Mouse (Mus musculus) kidney, embryonic 14.5 days (tissue): Measurements from ENCODE around the gene Mogs. TPM values are rescaled to one million over a fixed set of nuclear protein-coding genes. Genes with fewer than 3 reads are reported as not detected.
A peak's percentile ranks its signal among the peaks of the same experiment; 100 is the strongest.
"Not testable (repeated sequence)": the region's sequence is repeated elsewhere in the genome, so short reads cannot be mapped to it uniquely, and the experiment has no call there.

ENCODE experiments used
- ATAC-seq: fragments of 200-750 bp; cut with Nextera tagmentation; 2 replicates; pipeline ENCODE4 v1.8.0; 2017; ENCODE audit warnings: moderate number of reproducible peaks, mild to moderate bottlenecking, moderate TSS enrichment, moderate library complexity; ENCODE audit not compliant: low FRiP score, low TSS enrichment
- H3K27ac ChIP-seq: fragments of 300-500 bp; sonication (generic); 2 replicates; pipeline ENCODE4 v1.5.1; 2014; ENCODE audit warnings: low read depth, mild to moderate bottlenecking, low read length, moderate library complexity, mixed read lengths
- H3K27me3 ChIP-seq: fragments of 300-500 bp; sonication (generic); 2 replicates; pipeline ENCODE4 v1.6.1; 2014; ENCODE audit warnings: mild to moderate bottlenecking, low read length; ENCODE audit not compliant: control insufficient read depth, insufficient read depth
- H3K36me3 ChIP-seq: fragments of 300-500 bp; sonication (generic); 2 replicates; pipeline ENCODE4 v1.6.1; 2014; ENCODE audit warnings: low read length, mixed read lengths; ENCODE audit not compliant: control insufficient read depth, insufficient read depth
- H3K4me1 ChIP-seq: fragments of 300-500 bp; sonication (generic); 2 replicates; pipeline ENCODE4 v1.6.1; 2014; ENCODE audit warnings: low read length, mixed read lengths; ENCODE audit not compliant: control insufficient read depth, insufficient read depth
- H3K4me2 ChIP-seq: fragments of 300-500 bp; sonication (generic); replicated peaks from 2 replicates; pipeline ENCODE4 v1.6.1; 2014; ENCODE audit warnings: low read depth, mild to moderate bottlenecking, low read length
- H3K4me3 ChIP-seq: fragments of 300-500 bp; sonication (generic); 2 replicates; pipeline ENCODE4 v1.5.1; 2014; ENCODE audit warnings: mild to moderate bottlenecking, low read length
- H3K9ac ChIP-seq: fragments of 300-500 bp; sonication (generic); 2 replicates; pipeline ENCODE4 v1.6.1; 2014; ENCODE audit warnings: low read depth, mild to moderate bottlenecking, low read length, moderate library complexity
- H3K9me3 ChIP-seq: fragments of 300-500 bp; sonication (generic); 2 replicates; pipeline ENCODE4 v1.6.1; 2016; ENCODE audit warnings: low read length; ENCODE audit not compliant: control insufficient read depth
- WGBS: fragments of 180-500 bp; shearing (Covaris S2); extraction: QIAGEN DNeasy Blood & Tissue Kit; methylation state at CpG from one replicate; pipeline ENCODE4 v1.1.7; 2014; 5-methylcytosine and 5-hydroxymethylcytosine counted together
- polyA plus RNA-seq: library from polyadenylated mRNA; unstranded; fragments of >200 nt; fragmentation: Nextera tagmentation; extraction: Ambion mirVana; gene quantifications from 2 replicates; pipeline ENCODE4 v1.2.1, GENCODE M21; 2014

Mogs gene
- polyA plus RNA-seq, 1 experiment from 2014 or later: 57.4 TPM

DNA sequence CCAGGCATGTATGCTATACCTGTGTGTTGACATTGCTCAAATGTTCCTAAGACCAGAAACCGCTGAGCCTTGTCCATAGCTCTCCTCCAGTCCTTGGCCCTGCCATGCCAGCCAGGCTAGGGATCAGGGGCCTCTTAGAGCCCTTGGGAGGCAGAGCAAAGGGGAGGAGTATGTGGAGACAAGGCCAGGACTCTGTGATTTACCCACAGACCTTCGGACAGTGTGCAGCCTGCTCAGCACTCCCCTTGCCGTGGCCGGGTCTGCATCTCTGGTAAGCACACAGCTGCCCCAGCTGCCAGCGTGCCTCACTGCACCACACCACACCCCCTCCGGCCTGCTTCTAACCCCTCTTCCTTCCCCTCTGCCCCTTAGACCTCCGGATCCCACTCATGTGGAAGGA, 32.0 kb downstream of the Mogs start:
- peak; percentile 18; the same call in 1 of the 2 replicates for ATAC-seq
- peaks cover 6% of the 10 kb centered on the region; the same call in 1 of the 2 replicates for H3K4me1 ChIP-seq
- no peak overlapping the region for H3K27ac ChIP-seq
- H3K36me3 ChIP-seq: peaks cover 39% of the 10 kb centered on the region
- no peak overlapping the region for H3K9ac ChIP-seq
- WGBS: 37% methylated on average over 7 of the region's 7 CpGs
- H3K27me3 ChIP-seq: no peaks in the 10 kb centered on the region
- H3K4me3 ChIP-seq: no peak overlapping the region
- H3K9me3 ChIP-seq: no peaks in the 10 kb centered on the region
- no peak overlapping the region for H3K4me2 ChIP-seq

DNA sequence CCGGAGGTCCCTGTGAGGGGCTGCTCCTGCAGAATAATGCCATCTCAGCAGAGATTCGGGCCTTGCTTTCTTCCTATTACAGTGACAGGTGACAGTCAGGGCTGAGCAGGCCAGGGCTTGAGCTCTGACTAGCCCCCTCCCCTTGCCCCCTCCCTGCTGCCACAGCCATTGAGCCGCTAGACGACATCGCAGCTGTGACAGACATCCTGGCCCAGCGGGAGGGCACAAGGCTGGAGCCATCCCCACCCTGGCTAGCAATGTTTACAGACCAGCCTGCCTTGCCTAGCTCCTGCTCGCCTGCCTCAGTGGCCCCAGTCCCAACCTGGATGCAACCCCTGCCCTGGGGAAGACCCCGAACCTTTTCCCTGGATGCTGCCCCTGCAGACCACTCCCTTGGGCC, 36.4 kb downstream of the Mogs start:
- ATAC-seq: no peak
- H3K27me3 ChIP-seq: no peaks in the 10 kb centered on the region
- H3K27ac ChIP-seq: no peak overlapping the region

DNA sequence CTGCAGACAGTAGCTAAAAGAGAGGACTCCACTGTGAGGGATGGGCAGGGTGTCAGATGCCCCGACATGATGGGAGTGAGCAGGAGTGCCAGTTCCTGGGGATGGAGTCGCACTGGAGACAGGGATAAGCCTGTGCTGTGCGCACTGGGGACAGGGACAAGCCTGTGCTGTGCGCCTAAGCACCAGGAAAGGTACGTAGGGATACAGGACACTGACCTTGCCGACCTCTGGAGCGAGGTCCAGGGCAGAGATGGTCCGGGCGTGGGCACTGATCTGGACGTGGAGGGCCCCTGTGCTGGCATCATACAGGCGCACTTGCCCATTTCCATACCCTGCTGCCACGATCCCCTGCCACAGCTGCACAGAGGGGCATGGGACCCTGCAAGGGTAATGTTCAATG, 37.7 kb downstream of the Mogs start:
- ATAC-seq: no peak
- 90% methylated on average over 12 of the region's 12 CpGs for WGBS
- no peak overlapping the region for H3K4me2 ChIP-seq
- no peak overlapping the region for H3K9ac ChIP-seq
- H3K4me3 ChIP-seq: no peak overlapping the region
- no peaks in the 10 kb centered on the region for H3K9me3 ChIP-seq
- peaks cover 5% of the 10 kb centered on the region; the same call in 1 of the 2 replicates for H3K4me1 ChIP-seq
- no peak overlapping the region for H3K27ac ChIP-seq
- peaks cover 34% of the 10 kb centered on the region for H3K36me3 ChIP-seq
- no peaks in the 10 kb centered on the region for H3K27me3 ChIP-seq

More for the DNA sequence above, 36.4 kb downstream of the Mogs start:
- peaks cover 8% of the 10 kb centered on the region; the same call in 1 of the 2 replicates for H3K4me1 ChIP-seq
- H3K4me2 ChIP-seq: no peak overlapping the region
- WGBS: 40% methylated on average over 8 of the region's 8 CpGs
- H3K36me3 ChIP-seq: peaks cover 44% of the 10 kb centered on the region
- no peak overlapping the region for H3K4me3 ChIP-seq
- H3K9me3 ChIP-seq: no peaks in the 10 kb centered on the region
- no peak overlapping the region for H3K9ac ChIP-seq

DNA sequence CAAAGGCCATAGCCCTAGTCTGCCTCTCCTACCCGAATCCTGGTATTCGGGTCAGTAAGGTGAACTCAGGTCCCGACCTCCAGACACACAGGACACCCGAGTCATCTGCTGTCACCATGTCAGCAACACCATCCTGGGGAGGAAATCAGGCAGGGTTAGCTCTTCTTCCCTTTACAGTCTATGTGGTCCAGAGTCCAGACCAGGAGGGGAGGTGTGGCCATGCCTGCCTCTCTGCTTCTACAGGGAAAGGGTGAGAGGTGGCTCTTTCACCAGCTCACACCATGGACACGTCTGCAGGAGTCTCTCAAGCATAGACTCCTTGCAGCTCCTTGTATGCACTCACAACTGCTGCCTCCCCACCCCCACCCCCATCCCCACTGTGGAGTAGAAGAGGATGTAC, 38.2 kb downstream of the Mogs start:
- 68% methylated on average over 5 of the region's 5 CpGs for WGBS
- Histone ChIP-seq H3K9me3 (no peaks in the 10 kb centered on the region), H3K9ac (no peak overlapping the region), H3K4me1 (peaks cover 5% of the 10 kb centered on the region; the same call in 1 of the 2 replicates), H3K27ac (no peak overlapping the region), H3K27me3 (no peaks in the 10 kb centered on the region), H3K4me2 (no peak overlapping the region), H3K4me3 (no peak overlapping the region), H3K36me3 (peaks cover 31% of the 10 kb centered on the region; the same call in 1 of the 2 replicates)
- no peak for ATAC-seq

DNA sequence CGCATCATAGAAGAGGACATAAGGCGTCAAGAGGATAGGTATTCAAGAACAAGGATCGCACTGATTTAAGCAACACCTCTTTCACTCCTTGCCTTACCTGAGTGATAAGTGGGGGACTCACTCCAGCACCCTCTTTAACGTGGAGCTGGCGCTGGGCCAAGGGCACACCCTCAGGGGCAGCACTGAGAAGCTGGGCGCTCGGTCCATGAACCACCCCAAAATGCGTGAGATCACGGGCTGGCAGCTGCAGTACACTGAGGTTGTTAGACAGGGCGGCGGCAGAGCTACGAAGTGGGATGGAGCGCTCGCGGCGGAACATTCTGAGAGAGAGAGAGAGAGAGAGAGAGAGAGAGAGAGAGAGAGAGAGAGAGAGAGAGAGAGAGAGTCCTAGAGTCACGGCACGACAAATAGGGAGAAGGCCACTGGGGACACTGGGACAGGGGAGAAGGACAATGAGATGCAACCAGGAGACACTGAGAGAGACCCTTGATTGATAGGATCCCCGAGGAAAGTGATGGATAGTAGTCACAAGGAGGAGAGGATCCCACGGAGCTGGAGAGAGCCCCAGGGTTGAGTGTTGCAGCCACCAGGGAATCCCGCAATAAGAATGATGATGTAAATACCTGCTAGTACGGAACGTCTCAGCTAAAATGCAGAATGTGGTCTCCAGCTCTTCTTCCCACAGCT, 40.4 kb downstream of the Mogs start:
- WGBS: 8% methylated on average over 23 of the region's 23 CpGs
- Histone ChIP-seq H3K36me3 (peaks cover 14% of the 10 kb centered on the region; the same call in 1 of the 2 replicates), H3K27me3 (peaks cover 3% of the 10 kb centered on the region), H3K9me3 (no peaks in the 10 kb centered on the region), H3K9ac (peak overlapping the region; percentile 40; the same call in 1 of the 2 replicates), H3K27ac (no peak overlapping the region), H3K4me2 (peak overlapping the region; percentile 67), H3K4me3 (peak overlapping the region; percentile 56), H3K4me1 (peaks cover 5% of the 10 kb centered on the region; the same call in 1 of the 2 replicates)
- peak; percentile 28 for ATAC-seq

DNA sequence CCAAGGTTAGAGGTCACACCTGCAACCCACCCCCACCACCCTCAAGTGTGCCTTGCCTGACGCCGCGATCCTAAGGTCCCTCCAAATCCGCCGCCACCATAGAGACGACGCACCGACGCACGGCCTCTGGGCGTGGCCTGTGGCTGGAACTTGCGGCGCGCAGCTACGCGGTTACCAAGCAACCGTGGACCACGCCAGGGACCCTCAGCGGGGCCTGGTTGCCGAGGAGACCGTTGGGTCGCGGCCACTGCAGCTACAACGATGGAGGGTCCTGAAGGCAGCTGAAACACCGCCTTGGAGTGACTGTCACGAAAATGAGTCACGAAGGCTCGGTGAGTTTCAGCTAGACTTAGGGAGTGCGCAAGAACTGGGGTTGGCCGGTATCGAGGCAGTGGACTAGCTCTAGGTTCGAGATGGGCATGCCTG, 41.0 kb downstream of the Mogs start, which contains the start of the genes Wdr54 and 1700003E16Rik:
TSS of gene Wdr54 (minus strand) at position 139 of the 426 bp plus-strand sequence.
TSS of gene 1700003E16Rik (plus strand) at position 146 of the 426 bp plus-strand sequence.
- Histone ChIP-seq H3K27me3 (peaks cover 9% of the 10 kb centered on the region), H3K4me2 (peak within 1 kb of the TSS; percentile 67), H3K4me1 (peaks cover 5% of the 10 kb centered on the region; the same call in 1 of the 2 replicates), H3K9ac (peak within 1 kb of the TSS; percentile 40; the same call in 1 of the 2 replicates), H3K4me3 (peak within 1 kb of the TSS; percentile 56), H3K36me3 (peaks cover 13% of the 10 kb centered on the region; the same call in 1 of the 2 replicates), H3K27ac (no peak within 1 kb of the TSS), H3K9me3 (no peaks in the 10 kb centered on the region)
- WGBS: 1% methylated on average over 32 of the region's 32 CpGs
- ATAC-seq: peak; percentile 92

DNA sequence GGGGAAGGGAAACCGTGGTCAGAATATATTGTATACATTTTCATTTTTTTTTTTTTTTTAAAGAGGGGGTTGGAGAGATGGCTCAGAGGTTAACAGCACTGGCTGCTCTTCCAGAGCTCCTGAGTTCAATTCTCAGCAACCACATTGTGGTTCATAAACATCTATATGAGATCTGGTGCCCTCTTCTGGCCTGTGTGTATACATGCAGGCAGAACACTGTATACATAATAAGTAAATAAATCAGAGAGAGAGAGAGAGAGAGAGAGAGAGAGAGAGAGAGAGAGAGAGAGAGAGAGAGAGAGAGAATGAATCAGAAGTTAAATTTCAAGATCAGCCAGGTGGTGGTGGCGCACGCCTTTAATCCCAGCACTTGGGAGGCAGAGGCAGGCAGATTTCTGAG, 44.2 kb downstream of the Mogs start:
- not testable (repeated sequence) for H3K4me2 ChIP-seq, H3K4me3 ChIP-seq, ATAC-seq, H3K9me3 ChIP-seq, H3K27ac ChIP-seq, H3K36me3 ChIP-seq, H3K9ac ChIP-seq
- Histone ChIP-seq H3K4me1 (peaks cover 22% of the 10 kb centered on the region; the same call in 1 of the 2 replicates), H3K27me3 (peaks cover 20% of the 10 kb centered on the region)
- WGBS: 33% methylated on average over 3 of the region's 3 CpGs

DNA sequence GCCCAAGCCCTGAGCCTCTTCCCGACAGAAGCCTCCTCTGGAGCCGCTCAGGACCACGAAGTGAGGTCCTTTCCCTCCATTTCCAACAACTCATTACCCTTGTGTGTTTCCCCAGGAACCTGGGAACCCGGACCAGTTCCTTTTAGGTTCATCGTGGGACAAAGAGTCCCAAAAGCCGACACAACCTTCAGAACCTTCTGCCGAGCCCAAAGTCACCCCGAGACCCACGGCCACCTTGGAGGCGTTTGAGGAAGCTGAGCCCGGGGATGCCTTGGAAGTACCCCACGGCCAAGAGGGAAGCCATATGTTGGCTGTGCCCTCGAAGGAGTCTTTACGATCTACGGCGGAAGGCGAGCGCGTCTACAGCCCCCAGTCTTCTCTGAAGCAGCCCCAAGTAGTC, 46.1 kb downstream of the Mogs start:
- Histone ChIP-seq H3K27ac (no peak overlapping the region), H3K4me3 (peak overlapping the region; percentile 38), H3K4me2 (peak overlapping the region; percentile 61), H3K9me3 (no peaks in the 10 kb centered on the region), H3K27me3 (peaks cover 20% of the 10 kb centered on the region), H3K9ac (peak overlapping the region; percentile 43), H3K36me3 (no peaks in the 10 kb centered on the region), H3K4me1 (peaks cover 23% of the 10 kb centered on the region)
- WGBS: 8% methylated on average over 19 of the region's 19 CpGs
- ATAC-seq: no peak
